Mouse (Mus musculus) lung, postnatal 25 days (tissue): ENCODE measurements around the gene Foxn3.

Source experiments
- DNase-seq: peaks from one replicate; pipeline ENCODE4 v3.0.0; 2022; ENCODE audit warnings: low spot score

Gene Foxn3

GRCm38 (mm10) chr12:99412496-99412895 lies 150.9 kb downstream of the Foxn3 start:
- DNase-seq: no peak

GRCm38 (mm10) chr12:99412034-99412433 lies 151.3 kb downstream of the Foxn3 start:
- DNase-seq: no peak

- DNase-seq: no peak
Observed at GRCm38 (mm10) chr12:99408651-99409050, 154.7 kb downstream of the Foxn3 start.

- no peak for DNase-seq
Observed at GRCm38 (mm10) chr12:99408089-99408488, 155.3 kb downstream of the Foxn3 start.

GRCm38 (mm10) chr12:99407318-99407716 lies 156.1 kb downstream of the Foxn3 start:
- DNase-seq: peak; percentile 24

- DNase-seq: no peak
Observed at GRCm38 (mm10) chr12:99406697-99407317, 156.6 kb downstream of the Foxn3 start.

GRCm38 (mm10) chr12:99406254-99406653 lies 157.1 kb downstream of the Foxn3 start:
- DNase-seq: no peak

- DNase-seq: no peak
Observed at GRCm38 (mm10) chr12:99405401-99405800, 158.0 kb downstream of the Foxn3 start.

GRCm38 (mm10) chr12:99403004-99403403 lies 160.4 kb downstream of the Foxn3 start:
- no peak for DNase-seq

- DNase-seq: peak; percentile 31
Observed at GRCm38 (mm10) chr12:99400907-99401306, 162.5 kb downstream of the Foxn3 start.

- DNase-seq: no peak
Observed at GRCm38 (mm10) chr12:99399575-99399974, 163.8 kb downstream of the Foxn3 start.

- DNase-seq: no peak
Observed at GRCm38 (mm10) chr12:99396461-99396860, 166.9 kb downstream of the Foxn3 start.

- no peak for DNase-seq
Observed at GRCm38 (mm10) chr12:99395082-99395481, 168.3 kb downstream of the Foxn3 start.

GRCm38 (mm10) chr12:99394676-99395075 lies 168.7 kb downstream of the Foxn3 start:
- no peak for DNase-seq

GRCm38 (mm10) chr12:99393867-99394630 lies 169.3 kb downstream of the Foxn3 start:
- no peak for DNase-seq

- DNase-seq: peak; percentile 92
Observed at GRCm38 (mm10) chr12:99392944-99393866, 170.2 kb downstream of the Foxn3 start.

- DNase-seq: peak; percentile 100
Observed at GRCm38 (mm10) chr12:99391942-99392880, 171.2 kb downstream of the Foxn3 start.

- no peak for DNase-seq
Observed at GRCm38 (mm10) chr12:99390429-99390828, 173.0 kb downstream of the Foxn3 start.

- no peak for DNase-seq
Observed at GRCm38 (mm10) chr12:99389244-99389643, 174.1 kb downstream of the Foxn3 start.

GRCm38 (mm10) chr12:99385897-99386834 lies 177.2 kb downstream of the Foxn3 start:
- DNase-seq: no peak
